Mouse (Mus musculus): ENCODE data around the gene Trim10. TPM values are rescaled to one million over a fixed set of nuclear protein-coding genes. Genes with fewer than 3 reads are reported as not detected.
A peak's percentile ranks its signal among the peaks of the same experiment; 100 is the strongest.

The Trim10 gene
- polyA plus RNA-seq, 1 experiment from 2014 or later, result 0.88 TPM

- Histone ChIP-seq H3K9ac (peak within 1 kb of the TSS; percentile 76), H3K4me2 (replicated peaks) (peak within 1 kb of the TSS; percentile 70), H3K36me3 (replicated peaks; ENCODE audit: control insufficient read depth, insufficient read depth) (no peaks in the 10 kb centered on the region; the same call in 1 of the 2 replicates), H3K27me3 (ENCODE audit: control insufficient read depth, insufficient read depth, low read length) (no peaks in the 10 kb centered on the region), H3K27ac (peak within 1 kb of the TSS; percentile 86), H3K9me3 (ENCODE audit: control insufficient read depth, low read length) (no peaks in the 10 kb centered on the region), H3K4me3 (replicated peaks; ENCODE audit: low read length) (peak within 1 kb of the TSS; percentile 70), H3K4me1 (replicated peaks; ENCODE audit: control insufficient read depth, insufficient read depth, low read length) (peaks cover 20% of the 10 kb centered on the region)
- under 1% methylated on average over 58 of the region's 58 CpGs for WGBS
- DNase-seq (ENCODE audit: low spot score), result peak; percentile 98
- ATAC-seq (ENCODE audit: low FRiP score), result peak; percentile 98
Observed at GRCm38 (mm10) chr17:36836874-36837647, 32.3 kb upstream of the Trim10 start, which contains the start of gene Trim26. TSS of gene Trim26 (plus strand) at chr17:36837134.

GRCm38 (mm10) chr17:36839001-36839400, 30.4 kb upstream of the Trim10 start:
- H3K36me3 ChIP-seq (replicated peaks; ENCODE audit: control insufficient read depth, insufficient read depth), result no peaks in the 10 kb centered on the region; the same call in 1 of the 2 replicates
- peaks cover 20% of the 10 kb centered on the region for H3K4me1 ChIP-seq (replicated peaks; ENCODE audit: control insufficient read depth, insufficient read depth, low read length)
- no peaks in the 10 kb centered on the region for H3K27me3 ChIP-seq (ENCODE audit: control insufficient read depth, insufficient read depth, low read length)
- H3K4me2 ChIP-seq (replicated peaks), result no peak overlapping the region
- no peak overlapping the region for H3K9ac ChIP-seq
- H3K4me3 ChIP-seq (replicated peaks; ENCODE audit: low read length), result no peak overlapping the region
- no peak overlapping the region for H3K27ac ChIP-seq
- ATAC-seq (ENCODE audit: low FRiP score) (no peak), DNase-seq (ENCODE audit: low spot score) (no peak)
- no peaks in the 10 kb centered on the region for H3K9me3 ChIP-seq (ENCODE audit: control insufficient read depth, low read length)
- WGBS, result 86% methylated on average over 5 of the region's 5 CpGs

- Histone ChIP-seq H3K4me1 (replicated peaks; ENCODE audit: control insufficient read depth, insufficient read depth, low read length) (peaks cover 20% of the 10 kb centered on the region), H3K9ac (no peak overlapping the region), H3K9me3 (ENCODE audit: control insufficient read depth, low read length) (no peaks in the 10 kb centered on the region), H3K27ac (no peak overlapping the region), H3K4me3 (replicated peaks; ENCODE audit: low read length) (no peak overlapping the region), H3K27me3 (ENCODE audit: control insufficient read depth, insufficient read depth, low read length) (no peaks in the 10 kb centered on the region), H3K36me3 (replicated peaks; ENCODE audit: control insufficient read depth, insufficient read depth) (no peaks in the 10 kb centered on the region; the same call in 1 of the 2 replicates), H3K4me2 (replicated peaks) (no peak overlapping the region)
- DNase-seq (ENCODE audit: low spot score) (no peak), ATAC-seq (ENCODE audit: low FRiP score) (no peak)
- WGBS, result 87% methylated on average over 3 of the region's 3 CpGs
Observed at GRCm38 (mm10) chr17:36839931-36840330, 29.4 kb upstream of the Trim10 start.

GRCm38 (mm10) chr17:36840961-36841445, 28.4 kb upstream of the Trim10 start:
- ATAC-seq (ENCODE audit: low FRiP score) (no peak), DNase-seq (ENCODE audit: low spot score) (no peak)
- Histone ChIP-seq H3K4me1 (replicated peaks; ENCODE audit: control insufficient read depth, insufficient read depth, low read length) (peaks cover 17% of the 10 kb centered on the region), H3K27me3 (ENCODE audit: control insufficient read depth, insufficient read depth, low read length) (no peaks in the 10 kb centered on the region), H3K4me2 (replicated peaks) (no peak overlapping the region), H3K9me3 (ENCODE audit: control insufficient read depth, low read length) (no peaks in the 10 kb centered on the region), H3K27ac (no peak overlapping the region), H3K9ac (no peak overlapping the region), H3K36me3 (replicated peaks; ENCODE audit: control insufficient read depth, insufficient read depth) (no peaks in the 10 kb centered on the region; the same call in 1 of the 2 replicates), H3K4me3 (replicated peaks; ENCODE audit: low read length) (no peak overlapping the region)

GRCm38 (mm10) chr17:36843696-36844095, 25.7 kb upstream of the Trim10 start:
- DNase-seq (ENCODE audit: low spot score), result no peak
- H3K9ac ChIP-seq, result no peak overlapping the region
- H3K27ac ChIP-seq, result no peak overlapping the region
- H3K36me3 ChIP-seq (replicated peaks; ENCODE audit: control insufficient read depth, insufficient read depth), result peaks cover 11% of the 10 kb centered on the region
- no peak overlapping the region for H3K4me2 ChIP-seq (replicated peaks)
- no peaks in the 10 kb centered on the region for H3K9me3 ChIP-seq (ENCODE audit: control insufficient read depth, low read length)
- 83% methylated on average over 7 of the region's 7 CpGs for WGBS
- H3K4me1 ChIP-seq (replicated peaks; ENCODE audit: control insufficient read depth, insufficient read depth, low read length), result no peaks in the 10 kb centered on the region; the same call in 1 of the 2 replicates
- H3K4me3 ChIP-seq (replicated peaks; ENCODE audit: low read length), result no peak overlapping the region
- ATAC-seq (ENCODE audit: low FRiP score), result no peak
- H3K27me3 ChIP-seq (ENCODE audit: control insufficient read depth, insufficient read depth, low read length), result no peaks in the 10 kb centered on the region

GRCm38 (mm10) chr17:36844286-36844719, 25.1 kb upstream of the Trim10 start:
- Histone ChIP-seq H3K36me3 (replicated peaks; ENCODE audit: control insufficient read depth, insufficient read depth) (peaks cover 11% of the 10 kb centered on the region), H3K9me3 (ENCODE audit: control insufficient read depth, low read length) (no peaks in the 10 kb centered on the region)
- no peak for ATAC-seq (ENCODE audit: low FRiP score)

GRCm38 (mm10) chr17:36844725-36845124, 24.6 kb upstream of the Trim10 start:
- WGBS, result 76% methylated on average over 1 of the region's 1 CpGs
- no peaks in the 10 kb centered on the region for H3K4me1 ChIP-seq (replicated peaks; ENCODE audit: control insufficient read depth, insufficient read depth, low read length)
- H3K9ac ChIP-seq, result no peak overlapping the region
- no peak overlapping the region for H3K4me3 ChIP-seq (replicated peaks; ENCODE audit: low read length)
- ATAC-seq (ENCODE audit: low FRiP score) (no peak), DNase-seq (ENCODE audit: low spot score) (no peak)
- H3K9me3 ChIP-seq (ENCODE audit: control insufficient read depth, low read length), result no peaks in the 10 kb centered on the region
- H3K27me3 ChIP-seq (ENCODE audit: control insufficient read depth, insufficient read depth, low read length), result no peaks in the 10 kb centered on the region
- H3K27ac ChIP-seq, result no peak overlapping the region
- peaks cover 11% of the 10 kb centered on the region for H3K36me3 ChIP-seq (replicated peaks; ENCODE audit: control insufficient read depth, insufficient read depth)
- H3K4me2 ChIP-seq (replicated peaks), result no peak overlapping the region

More at GRCm38 (mm10) chr17:36844286-36844719, 25.1 kb upstream of the Trim10 start:
- no peaks in the 10 kb centered on the region for H3K4me1 ChIP-seq (replicated peaks; ENCODE audit: control insufficient read depth, insufficient read depth, low read length)
- H3K4me2 ChIP-seq (replicated peaks), result no peak overlapping the region
- H3K4me3 ChIP-seq (replicated peaks; ENCODE audit: low read length), result no peak overlapping the region
- H3K27me3 ChIP-seq (ENCODE audit: control insufficient read depth, insufficient read depth, low read length), result no peaks in the 10 kb centered on the region
- H3K9ac ChIP-seq, result no peak overlapping the region
- no peak overlapping the region for H3K27ac ChIP-seq
- no peak for DNase-seq (ENCODE audit: low spot score)

- WGBS, result 85% methylated on average over 5 of the region's 5 CpGs
- ATAC-seq (ENCODE audit: low FRiP score) (no peak), DNase-seq (ENCODE audit: low spot score) (no peak)
- Histone ChIP-seq H3K4me3 (replicated peaks; ENCODE audit: low read length) (no peak overlapping the region), H3K4me1 (replicated peaks; ENCODE audit: control insufficient read depth, insufficient read depth, low read length) (no peaks in the 10 kb centered on the region), H3K4me2 (replicated peaks) (no peak overlapping the region), H3K9me3 (ENCODE audit: control insufficient read depth, low read length) (no peaks in the 10 kb centered on the region), H3K27me3 (ENCODE audit: control insufficient read depth, insufficient read depth, low read length) (no peaks in the 10 kb centered on the region), H3K36me3 (replicated peaks; ENCODE audit: control insufficient read depth, insufficient read depth) (peaks cover 46% of the 10 kb centered on the region), H3K9ac (no peak overlapping the region), H3K27ac (no peak overlapping the region)
Observed at GRCm38 (mm10) chr17:36848911-36849310, 20.5 kb upstream of the Trim10 start.

- ATAC-seq (ENCODE audit: low FRiP score) (no peak), DNase-seq (ENCODE audit: low spot score) (no peak)
- Histone ChIP-seq H3K36me3 (replicated peaks; ENCODE audit: control insufficient read depth, insufficient read depth) (peaks cover 57% of the 10 kb centered on the region), H3K27me3 (ENCODE audit: control insufficient read depth, insufficient read depth, low read length) (no peaks in the 10 kb centered on the region), H3K9ac (no peak overlapping the region), H3K9me3 (ENCODE audit: control insufficient read depth, low read length) (no peaks in the 10 kb centered on the region), H3K27ac (no peak overlapping the region), H3K4me1 (replicated peaks; ENCODE audit: control insufficient read depth, insufficient read depth, low read length) (no peaks in the 10 kb centered on the region), H3K4me3 (replicated peaks; ENCODE audit: low read length) (no peak overlapping the region), H3K4me2 (replicated peaks) (no peak overlapping the region)
- 93% methylated on average over 2 of the region's 2 CpGs for WGBS
Observed at GRCm38 (mm10) chr17:36849992-36850391, 19.4 kb upstream of the Trim10 start.

Data from hindbrain, embryonic 14.5 days (tissue).